Mouse (Mus musculus): ENCODE measurements around the gene Myo1b. TPM values are rescaled to one million over a fixed set of nuclear protein-coding genes. Genes with fewer than 3 reads are reported as not detected.

The Myo1b gene
- total RNA-seq (2015; ENCODE audit: low replicate concordance) (7.2 TPM in 1 of 2 replicates, not detected in the other), total RNA-seq (2017; ENCODE audit: low replicate concordance) (2.6 TPM in 1 of 2 replicates, not detected in the other)

DNA sequence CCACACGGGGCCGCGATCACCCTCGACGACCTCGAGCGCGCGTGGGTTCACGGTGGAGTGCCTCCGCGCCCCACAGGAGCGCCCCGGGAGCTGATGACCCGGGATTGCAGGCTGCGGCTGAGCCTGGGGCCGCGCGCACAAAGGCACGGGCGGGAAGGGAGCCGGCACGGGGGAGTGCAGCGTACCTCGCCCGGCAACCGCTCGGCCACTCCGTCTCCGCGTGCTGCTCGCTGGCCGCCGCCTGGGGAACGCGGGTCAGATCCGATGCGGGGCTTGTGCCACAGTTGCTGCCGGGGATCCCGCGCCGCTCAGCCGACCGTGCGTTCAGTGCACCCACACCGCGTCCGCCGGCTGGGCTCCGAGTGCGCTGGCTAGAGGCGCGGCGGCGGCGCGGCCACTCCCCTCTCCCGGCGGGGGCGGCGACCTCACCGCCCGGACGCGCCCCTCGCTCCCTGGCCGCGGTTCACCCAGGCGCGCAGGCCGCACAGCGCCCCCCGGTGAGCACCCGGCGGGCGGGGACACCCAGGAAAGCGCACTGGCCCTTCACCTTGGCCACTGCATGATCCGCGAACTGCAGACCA, at the start of gene Myo1b:
Gene Myo1b (minus strand): TSS at position 496 of the 581 bp plus-strand sequence.
- ATAC-seq (replicated peaks; ENCODE audit: low FRiP score, poor library complexity, severe bottlenecking): no peak

- no peak for ATAC-seq (replicated peaks; ENCODE audit: low FRiP score, poor library complexity, severe bottlenecking)
Observed at GRCm38 (mm10) chr1:51964647-51965046, 48.8 kb upstream of the Myo1b start.

GRCm38 (mm10) chr1:51947116-51947515, 31.2 kb upstream of the Myo1b start:
- no peak for ATAC-seq (replicated peaks; ENCODE audit: low FRiP score, poor library complexity, severe bottlenecking)

DNA sequence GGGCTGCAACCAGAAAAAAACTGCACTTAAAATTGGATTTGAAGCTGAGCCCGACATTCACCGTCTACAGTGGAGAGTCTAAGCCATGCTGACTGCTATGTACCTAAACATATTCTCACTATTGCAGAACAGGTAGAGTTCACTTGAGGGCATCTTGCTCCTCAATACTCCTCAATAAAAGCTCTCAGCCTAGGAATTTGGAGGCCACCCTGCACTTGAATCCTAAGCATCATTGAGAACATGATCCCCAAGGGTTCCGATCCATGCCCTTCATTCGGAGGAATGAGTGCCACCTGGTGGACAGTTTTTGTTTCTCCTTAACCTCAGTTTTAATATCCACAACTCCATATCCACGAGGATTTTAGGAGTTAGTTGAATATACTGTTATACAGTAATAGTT, 28.9 kb upstream of the Myo1b start:
- ATAC-seq (replicated peaks; ENCODE audit: low FRiP score, poor library complexity, severe bottlenecking): no peak

DNA sequence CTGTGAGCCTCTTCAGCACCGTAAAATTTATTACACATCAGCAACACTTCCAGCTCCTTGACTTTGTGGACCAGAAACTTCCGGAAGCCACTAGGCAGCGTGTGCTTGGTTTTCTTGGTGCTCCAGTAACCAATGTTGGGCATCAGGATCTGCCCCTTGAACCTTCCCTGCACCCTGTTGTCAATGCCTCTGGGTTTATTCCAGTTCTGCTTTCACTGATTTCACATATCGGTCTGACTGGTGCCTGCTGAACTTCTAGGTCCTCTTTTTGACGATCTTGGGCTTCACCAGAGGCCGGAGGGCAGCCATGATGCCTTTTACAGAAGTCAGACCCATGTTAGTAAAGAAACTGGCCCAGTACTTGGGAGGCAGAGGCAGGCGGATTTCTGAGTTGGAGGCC, 22.5 kb upstream of the Myo1b start:
- ATAC-seq (replicated peaks; ENCODE audit: low FRiP score, poor library complexity, severe bottlenecking): no peak

GRCm38 (mm10) chr1:51935006-51935405, 19.1 kb upstream of the Myo1b start:
- ATAC-seq (replicated peaks; ENCODE audit: low FRiP score, poor library complexity, severe bottlenecking): no peak

DNA sequence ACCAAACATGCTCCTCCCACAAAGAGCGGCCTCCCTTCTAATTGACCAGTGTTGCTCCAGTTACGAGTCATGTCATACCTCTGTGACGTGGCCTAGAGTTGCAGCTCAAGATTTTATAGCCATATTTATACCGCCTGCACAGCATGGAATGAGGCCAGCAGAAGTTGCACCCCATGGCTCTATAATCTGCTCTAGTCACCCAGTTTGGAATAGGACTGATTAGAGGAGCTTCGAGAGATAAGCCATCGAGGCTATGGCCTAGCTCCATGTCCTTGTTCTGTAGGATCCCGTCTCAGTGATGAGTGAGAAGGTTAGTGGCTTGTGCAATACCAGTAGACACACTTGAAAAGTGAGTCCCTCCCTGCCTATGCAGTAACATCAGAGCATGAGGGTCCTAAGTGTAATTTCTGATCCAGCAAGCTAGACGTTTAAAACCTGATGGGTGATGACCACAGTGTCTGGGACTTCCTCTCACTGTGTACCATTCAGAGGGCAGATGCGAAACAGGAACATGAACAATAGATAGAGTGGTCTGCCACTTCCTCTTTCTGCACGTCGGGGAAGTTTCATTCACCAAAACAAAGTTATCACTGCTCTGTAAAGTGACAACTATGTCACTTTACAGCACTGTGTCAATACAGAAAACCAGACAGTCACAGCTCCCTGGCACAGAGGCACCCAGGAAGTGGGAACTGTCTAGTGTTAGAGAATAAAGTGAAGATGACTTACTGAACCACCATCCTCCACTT, 18.5 kb upstream of the Myo1b start:
- no peak for ATAC-seq (replicated peaks; ENCODE audit: low FRiP score, poor library complexity, severe bottlenecking)

DNA sequence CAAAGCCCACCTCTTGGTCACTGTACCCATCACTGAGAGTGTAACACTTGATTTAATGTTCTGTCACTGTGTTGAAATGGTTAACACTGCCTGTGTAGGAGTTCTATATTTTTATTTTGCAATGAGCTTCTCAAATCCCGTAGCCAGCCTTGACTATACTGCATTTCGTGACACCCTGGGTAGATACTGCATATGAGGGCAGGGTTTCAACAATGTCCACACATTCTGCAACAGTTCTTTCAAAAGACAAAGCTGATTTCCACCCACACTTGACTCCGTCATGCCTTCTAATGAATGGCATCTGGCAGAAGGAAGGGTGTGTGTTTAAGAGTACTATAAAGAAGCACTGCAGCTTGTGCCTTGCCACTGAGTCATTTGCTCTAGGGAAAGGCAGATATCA, 17.0 kb upstream of the Myo1b start:
- ATAC-seq (replicated peaks; ENCODE audit: low FRiP score, poor library complexity, severe bottlenecking): no peak

DNA sequence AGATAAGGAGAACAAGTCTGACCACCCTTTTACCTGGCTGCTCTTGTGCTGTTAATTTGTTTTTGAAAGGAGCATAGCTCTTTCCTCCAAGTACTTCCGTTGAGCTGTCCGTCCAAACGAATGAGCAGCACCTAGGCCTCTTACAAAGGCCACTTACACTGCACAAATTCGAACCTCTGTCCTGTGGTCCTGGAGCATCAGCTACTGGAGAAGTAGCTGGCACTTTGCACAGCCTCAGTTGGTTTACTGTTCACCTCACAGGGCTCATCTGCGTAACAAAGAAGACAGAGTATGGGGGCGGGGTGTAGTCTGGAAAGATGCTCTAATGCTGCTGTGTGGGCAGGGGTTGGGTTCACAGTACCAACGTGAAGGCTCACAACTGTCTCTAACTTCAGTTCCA, 15.7 kb upstream of the Myo1b start:
- ATAC-seq (replicated peaks; ENCODE audit: low FRiP score, poor library complexity, severe bottlenecking): no peak

GRCm38 (mm10) chr1:51930584-51930983, 14.7 kb upstream of the Myo1b start:
- ATAC-seq (replicated peaks; ENCODE audit: low FRiP score, poor library complexity, severe bottlenecking): no peak

- ATAC-seq (replicated peaks; ENCODE audit: low FRiP score, poor library complexity, severe bottlenecking): no peak
Observed at GRCm38 (mm10) chr1:51929557-51929956, 13.7 kb upstream of the Myo1b start.

- no peak for ATAC-seq (replicated peaks; ENCODE audit: low FRiP score, poor library complexity, severe bottlenecking)
Observed at GRCm38 (mm10) chr1:51922820-51923219, 6.9 kb upstream of the Myo1b start.

DNA sequence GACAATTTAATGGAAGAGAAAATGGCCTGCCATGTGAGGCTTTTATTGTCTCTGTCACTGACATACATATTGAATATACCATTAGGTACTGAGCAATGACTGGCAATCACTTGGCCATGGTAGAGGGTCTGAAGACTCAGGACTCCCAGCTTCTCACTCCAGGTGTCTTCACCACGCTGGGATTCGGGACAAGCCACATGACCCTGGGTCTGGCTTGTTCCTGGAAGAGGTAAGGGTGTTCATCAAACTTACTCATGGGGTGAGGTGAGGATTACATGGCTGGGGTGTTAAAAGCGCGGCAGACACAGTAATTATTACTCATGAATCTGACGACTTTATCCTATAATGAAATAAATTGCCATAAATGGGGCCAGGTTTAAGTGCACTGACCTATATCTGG, 405 bp upstream of the Myo1b start:
- no peak for ATAC-seq (replicated peaks; ENCODE audit: low FRiP score, poor library complexity, severe bottlenecking)

DNA sequence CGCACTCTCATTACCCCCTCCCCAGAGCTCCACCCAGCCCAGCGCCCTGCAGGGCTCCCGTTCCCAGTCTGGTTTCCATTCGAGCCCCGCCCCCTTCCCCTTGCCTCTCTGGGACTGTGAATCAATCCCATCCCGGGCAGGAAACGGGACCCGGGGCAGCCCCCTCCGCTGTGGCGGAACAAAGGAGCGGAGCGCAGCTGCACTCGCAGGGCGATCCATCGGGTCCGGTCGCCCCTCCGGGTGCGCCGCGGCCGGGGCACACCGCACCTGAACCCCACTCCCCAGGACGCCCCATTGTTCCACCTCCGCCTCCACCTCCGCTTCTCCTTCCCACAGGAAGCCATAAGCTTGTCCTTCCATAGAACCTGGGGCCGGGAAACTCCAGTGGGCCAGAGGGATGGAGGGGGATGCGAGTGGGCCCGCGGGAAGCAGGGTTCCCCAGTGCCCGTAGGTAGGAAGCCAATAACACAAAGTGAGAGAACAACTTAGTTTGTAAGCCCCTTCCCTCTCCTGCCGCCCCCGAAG, 758 bp downstream of the Myo1b start:
- no peak for ATAC-seq (replicated peaks; ENCODE audit: low FRiP score, poor library complexity, severe bottlenecking)

- no peak for ATAC-seq (replicated peaks; ENCODE audit: low FRiP score, poor library complexity, severe bottlenecking)
Observed at GRCm38 (mm10) chr1:51914095-51914494, 1.8 kb downstream of the Myo1b start.

DNA sequence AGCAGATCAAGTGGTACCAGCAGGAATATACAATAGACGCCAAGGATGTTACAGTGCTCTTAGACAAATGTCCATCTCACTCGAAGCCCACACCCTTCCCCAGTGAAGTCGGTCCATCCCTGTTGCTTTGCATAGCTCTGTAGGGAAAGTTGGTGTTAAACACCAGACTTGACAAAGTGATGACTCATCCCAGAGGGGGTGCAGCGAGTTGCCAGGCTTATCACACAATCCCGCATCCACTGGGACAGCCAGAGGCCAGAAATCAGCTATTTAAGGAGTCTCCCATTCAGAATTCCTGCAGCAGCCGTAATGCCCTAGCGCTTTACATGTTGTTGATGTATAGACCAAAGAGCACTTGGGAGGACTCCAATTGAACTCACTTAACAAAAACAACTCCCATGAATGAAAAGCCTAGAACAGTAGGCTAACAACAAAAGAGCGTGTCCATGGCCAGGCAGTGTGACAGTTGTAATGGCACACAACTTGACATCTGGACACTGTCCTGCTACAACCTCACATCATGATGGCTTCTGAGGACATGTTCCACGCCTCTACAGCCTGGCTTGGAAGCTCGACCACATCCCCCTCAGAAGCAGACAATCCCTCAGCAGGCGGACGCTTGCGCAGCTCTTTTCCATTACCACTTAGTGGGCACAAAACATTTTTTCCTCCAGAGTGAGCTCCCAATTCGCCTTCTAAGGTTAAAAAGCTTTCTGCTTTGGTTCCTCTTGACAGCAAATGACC, 2.6 kb downstream of the Myo1b start:
- no peak for ATAC-seq (replicated peaks; ENCODE audit: low FRiP score, poor library complexity, severe bottlenecking)

DNA sequence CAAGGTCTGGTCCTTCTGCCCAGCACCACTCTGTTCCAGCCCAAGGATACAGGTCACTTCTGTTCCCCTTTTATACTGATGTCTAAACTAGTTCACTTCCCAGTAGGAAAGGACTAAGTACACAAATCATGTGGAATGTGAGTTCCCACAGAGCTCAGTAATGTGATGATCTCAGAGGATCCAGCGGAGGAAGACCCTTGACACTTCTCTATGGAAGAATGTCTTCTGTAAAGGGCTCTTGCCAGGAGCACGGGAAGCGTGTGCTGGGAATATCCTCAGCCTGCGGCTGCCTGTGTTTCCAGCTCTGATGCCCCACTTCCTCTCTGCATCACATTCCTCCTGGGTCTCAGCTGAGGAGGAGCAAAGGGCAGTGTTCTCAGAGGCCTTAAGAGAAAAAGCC, 4.5 kb downstream of the Myo1b start:
- ATAC-seq (replicated peaks; ENCODE audit: low FRiP score, poor library complexity, severe bottlenecking): no peak

- no peak for ATAC-seq (replicated peaks; ENCODE audit: low FRiP score, poor library complexity, severe bottlenecking)
Observed at GRCm38 (mm10) chr1:51909204-51909603, 6.7 kb downstream of the Myo1b start.

DNA sequence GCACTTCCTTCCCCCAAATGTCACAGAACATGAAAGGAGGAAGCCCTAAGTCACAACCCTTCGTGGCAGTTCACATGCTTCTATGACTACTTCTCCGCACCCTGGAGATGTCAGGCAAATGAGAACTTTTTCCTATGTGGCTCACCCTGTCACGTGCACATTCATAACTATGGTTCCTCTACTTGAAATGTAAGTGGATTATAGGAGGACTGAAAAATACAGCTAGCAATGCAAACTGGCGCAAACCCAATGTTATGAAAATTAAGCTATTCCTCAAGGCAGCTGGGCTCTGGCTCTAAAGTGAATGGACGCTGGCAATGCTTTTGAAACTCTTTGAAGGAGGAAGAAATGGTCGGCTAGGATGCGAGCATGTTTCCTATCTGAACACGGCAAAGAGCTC, 8.1 kb downstream of the Myo1b start:
- ATAC-seq (replicated peaks; ENCODE audit: low FRiP score, poor library complexity, severe bottlenecking): no peak

GRCm38 (mm10) chr1:51906206-51906906, 9.5 kb downstream of the Myo1b start:
- ATAC-seq (replicated peaks; ENCODE audit: low FRiP score, poor library complexity, severe bottlenecking): no peak
